Mouse (Mus musculus) hindbrain, postnatal 0 days (tissue): ENCODE measurements around the gene Hpf1. TPM values are rescaled to one million over a fixed set of nuclear protein-coding genes. Genes with fewer than 3 reads are reported as not detected.

Source experiments
- ATAC-seq: fragments of 200-750 bp; cut with Nextera tagmentation; 2 replicates; pipeline ENCODE4 v1.8.0; 2017; ENCODE audit warnings: mild to moderate bottlenecking, moderate TSS enrichment, moderate library complexity
- DNase-seq: peaks from one replicate; pipeline ENCODE4 v3.0.0-alpha.2; 2015; ENCODE audit warnings: low spot score
- H3K27ac ChIP-seq: fragments of 300-500 bp; sonication (generic); 2 replicates; pipeline ENCODE4 v1.5.1; 2014; ENCODE audit warnings: mild to moderate bottlenecking
- H3K27me3 ChIP-seq: fragments of 300-500 bp; sonication (generic); 2 replicates; pipeline ENCODE4 v1.6.1; 2014; ENCODE audit warnings: low read length, mixed read lengths; ENCODE audit not compliant: insufficient read depth
- H3K36me3 ChIP-seq: fragments of 300-500 bp; sonication (generic); 2 replicates; pipeline ENCODE4 v1.6.1; 2014; ENCODE audit warnings: low read length, mixed read lengths; ENCODE audit not compliant: insufficient read depth
- H3K4me1 ChIP-seq: fragments of 300-500 bp; sonication (generic); 2 replicates; pipeline ENCODE4 v1.6.1; 2014; ENCODE audit warnings: antibody characterized with exemption, low read length, mixed read lengths; ENCODE audit not compliant: insufficient read depth
- H3K4me2 ChIP-seq: fragments of 300-500 bp; sonication (generic); 2 replicates; pipeline ENCODE4 v1.6.1; 2014; ENCODE audit warnings: low read depth, mild to moderate bottlenecking, low read length, moderate library complexity, mixed read lengths
- H3K4me3 ChIP-seq: fragments of 300-500 bp; sonication (generic); 2 replicates; pipeline ENCODE4 v1.5.1; 2014; ENCODE audit warnings: low read length
- H3K9ac ChIP-seq: fragments of 300-500 bp; sonication (generic); replicated peaks from 2 replicates; pipeline ENCODE4 v1.6.1; 2014; ENCODE audit warnings: mild to moderate bottlenecking, low read length, moderate library complexity, mixed read lengths
- H3K9me3 ChIP-seq: fragments of 300-500 bp; sonication (generic); 2 replicates; pipeline ENCODE4 v1.6.1; 2016; ENCODE audit warnings: low read length, mixed read lengths
- CTCF ChIP-seq: IDR thresholded peaks from 2 replicates; pipeline ENCODE4 v1.5.1; 2016; ENCODE audit warnings: antibody characterized with exemption, control low read depth, low read depth
- WGBS: fragments of 180-500 bp; shearing (Covaris S2); extraction: QIAGEN DNeasy Blood & Tissue Kit; methylation state at CpG from one replicate; pipeline ENCODE4 v1.1.7; 2014; 5-methylcytosine and 5-hydroxymethylcytosine counted together
- polyA plus RNA-seq: library from polyadenylated mRNA; unstranded; fragments of >200 nt; fragmentation: Nextera tagmentation; extraction: Ambion mirVana; gene quantifications from 2 replicates; pipeline ENCODE4 v1.2.1, GENCODE M21; 2015
- total RNA-seq: library from RNA; depleted of rRNA; stranded (reverse); fragments of >200 nt; gene quantifications from 2 replicates; pipeline ENCODE4 v1.2.3, GENCODE M21; 2014

The Hpf1 gene
- total and polyA plus RNA-seq, 2 experiments from 2014 or later: 25.8 to 97.2 TPM

GRCm38 (mm10) chr8:60891757-60892156, 1.5 kb downstream of the Hpf1 start:
- TF ChIP-seq CTCF: no peak
- WGBS: 94% methylated on average over 4 of the region's 4 CpGs
- Histone ChIP-seq H3K4me3 (no peak overlapping the region), H3K27me3 (no peaks in the 10 kb centered on the region), H3K36me3 (no peaks in the 10 kb centered on the region), H3K4me1 (peaks cover 6% of the 10 kb centered on the region; the same call in 1 of the 2 replicates), H3K4me2 (no peak overlapping the region), H3K9me3 (no peaks in the 10 kb centered on the region), H3K9ac (no peak overlapping the region), H3K27ac (no peak overlapping the region)
- ATAC-seq: no peak
- DNase-seq: no peak

GRCm38 (mm10) chr8:60895878-60896277, 5.7 kb downstream of the Hpf1 start:
- no peak for TF ChIP-seq CTCF
- Histone ChIP-seq H3K4me3 (no peak overlapping the region), H3K27ac (no peak overlapping the region), H3K27me3 (no peaks in the 10 kb centered on the region), H3K36me3 (no peaks in the 10 kb centered on the region), H3K4me2 (no peak overlapping the region), H3K4me1 (peaks cover 5% of the 10 kb centered on the region; the same call in 1 of the 2 replicates), H3K9ac (no peak overlapping the region), H3K9me3 (no peaks in the 10 kb centered on the region)
- DNase-seq: no peak
- 84% methylated on average over 6 of the region's 6 CpGs for WGBS
- ATAC-seq: no peak

- Histone ChIP-seq H3K9me3 (no peaks in the 10 kb centered on the region), H3K36me3 (no peaks in the 10 kb centered on the region), H3K4me2 (no peak overlapping the region), H3K27ac (no peak overlapping the region), H3K4me3 (no peak overlapping the region), H3K27me3 (no peaks in the 10 kb centered on the region), H3K9ac (no peak overlapping the region), H3K4me1 (no peaks in the 10 kb centered on the region)
- DNase-seq: no peak
- ATAC-seq: no peak
- 79% methylated on average over 9 of the region's 9 CpGs for WGBS
- TF ChIP-seq CTCF: no peak
These were observed 9.9 kb downstream of the Hpf1 start for GRCm38 (mm10) chr8:60900147-60900546.

GRCm38 (mm10) chr8:60912081-60912480, 21.9 kb downstream of the Hpf1 start:
- Histone ChIP-seq H3K4me2 (no peak overlapping the region), H3K27ac (no peak overlapping the region), H3K9me3 (no peaks in the 10 kb centered on the region), H3K27me3 (no peaks in the 10 kb centered on the region), H3K36me3 (0 out of 2 replicates have a peak, but pooled peaks cover 5% of the 10 kb centered on the region), H3K4me1 (no peaks in the 10 kb centered on the region), H3K4me3 (no peak overlapping the region), H3K9ac (no peak overlapping the region)
- ATAC-seq: no peak
- WGBS: 85% methylated on average over 4 of the region's 4 CpGs
- DNase-seq: no peak
- TF ChIP-seq CTCF: no peak

- Histone ChIP-seq H3K36me3 (0 out of 2 replicates have a peak, but pooled peaks cover 5% of the 10 kb centered on the region), H3K4me2 (no peak overlapping the region), H3K4me1 (no peaks in the 10 kb centered on the region), H3K4me3 (no peak overlapping the region), H3K9me3 (no peaks in the 10 kb centered on the region), H3K27ac (no peak overlapping the region), H3K27me3 (no peaks in the 10 kb centered on the region), H3K9ac (no peak overlapping the region)
- 0 out of 2 replicates have a peak, but pooled peaks have one; percentile 30 for ATAC-seq
- no peak for TF ChIP-seq CTCF
- WGBS: 52% methylated on average over 10 of the region's 10 CpGs
- no peak for DNase-seq
These were observed 22.3 kb downstream of the Hpf1 start for GRCm38 (mm10) chr8:60912554-60912953.

GRCm38 (mm10) chr8:60919069-60919468, 28.9 kb downstream of the Hpf1 start:
- Histone ChIP-seq H3K36me3 (peaks cover 3% of the 10 kb centered on the region; the same call in 1 of the 2 replicates), H3K4me3 (no peak overlapping the region), H3K27me3 (no peaks in the 10 kb centered on the region), H3K9ac (no peak overlapping the region), H3K27ac (no peak overlapping the region), H3K9me3 (no peaks in the 10 kb centered on the region), H3K4me1 (no peaks in the 10 kb centered on the region), H3K4me2 (no peak overlapping the region)
- 86% methylated on average over 3 of the region's 3 CpGs for WGBS
- DNase-seq (no peak), ATAC-seq (no peak)
- TF ChIP-seq CTCF: no peak

GRCm38 (mm10) chr8:60920176-60920575, 30.0 kb downstream of the Hpf1 start:
- Histone ChIP-seq H3K9me3 (no peaks in the 10 kb centered on the region), H3K4me3 (no peak overlapping the region), H3K27ac (no peak overlapping the region), H3K4me1 (no peaks in the 10 kb centered on the region), H3K36me3 (peaks cover 3% of the 10 kb centered on the region; the same call in 1 of the 2 replicates), H3K4me2 (no peak overlapping the region), H3K9ac (no peak overlapping the region), H3K27me3 (no peaks in the 10 kb centered on the region)
- DNase-seq (no peak), ATAC-seq (no peak)
- TF ChIP-seq CTCF: no peak
- 92% methylated on average over 4 of the region's 4 CpGs for WGBS
